Mouse (Mus musculus) small intestine, adult 2 months (tissue): ENCODE data around the gene Sirt4. TPM values are rescaled to one million over a fixed set of nuclear protein-coding genes. Genes with fewer than 3 reads are reported as not detected.
"Not testable (repeated sequence)": the region's sequence is repeated elsewhere in the genome, so short reads cannot be mapped to it uniquely, and the experiment has no call there.

ENCODE experiments used
- H3K27ac ChIP-seq: fragments of 200-500 bp; 2 replicates; pipeline ENCODE4 v1.5.1; 2012; ENCODE audit warnings: low read depth, low read length, control low read depth, inconsistent platforms; ENCODE audit not compliant: insufficient read depth
- H3K27me3 ChIP-seq: fragments of 200-500 bp; 2 replicates; pipeline ENCODE4 v1.6.1; 2012; ENCODE audit warnings: mild to moderate bottlenecking, moderate library complexity, low read length, inconsistent platforms; ENCODE audit not compliant: control insufficient read depth, insufficient read depth
- H3K36me3 ChIP-seq: fragments of 200-500 bp; 2 replicates; pipeline ENCODE4 v1.6.1; 2012; ENCODE audit warnings: mild to moderate bottlenecking, low read length, control low read depth, inconsistent platforms; ENCODE audit not compliant: control insufficient read depth, insufficient read depth
- H3K4me1 ChIP-seq: fragments of 200-500 bp; 2 replicates; pipeline ENCODE4 v1.6.1; 2012; ENCODE audit warnings: low read length, inconsistent platforms, mixed read lengths; ENCODE audit not compliant: control insufficient read depth, insufficient read depth, insufficient read length
- H3K4me3 ChIP-seq: fragments of 200-500 bp; 2 replicates; pipeline ENCODE4 v1.5.1; 2012; ENCODE audit warnings: low read depth, mild to moderate bottlenecking, control low read depth, inconsistent platforms, low read length, moderate library complexity
- CTCF ChIP-seq: fragments of 200-500 bp; IDR thresholded peaks from 2 replicates; pipeline ENCODE4 v1.5.1; 2012; ENCODE audit warnings: low read depth, mild to moderate bottlenecking, control low read depth, inconsistent platforms, low read length, moderate library complexity, mixed read lengths; ENCODE audit not compliant: insufficient replicate concordance, insufficient read length; ENCODE audit errors: extremely low read depth
- POLR2A ChIP-seq: fragments of 200-500 bp; IDR thresholded peaks from 2 replicates; pipeline ENCODE4 v1.6.1; 2012; ENCODE audit warnings: low read depth, mild to moderate bottlenecking, control low read depth, inconsistent platforms, low read length, moderate library complexity
- WGBS: fragments of 180-500 bp; shearing (Covaris S2); methylation state at CpG from one replicate; pipeline ENCODE4 v1.1.7; 2018; 5-methylcytosine and 5-hydroxymethylcytosine counted together
- polyA plus RNA-seq: library from polyadenylated mRNA; depleted of rRNA; stranded (reverse); fragments of >200 nt; gene quantifications from 2 replicates; pipeline ENCODE4 v1.2.3, GENCODE M21; 2012

Sirt4 gene
- polyA plus RNA-seq, 1 experiment = 13.6 TPM

DNA sequence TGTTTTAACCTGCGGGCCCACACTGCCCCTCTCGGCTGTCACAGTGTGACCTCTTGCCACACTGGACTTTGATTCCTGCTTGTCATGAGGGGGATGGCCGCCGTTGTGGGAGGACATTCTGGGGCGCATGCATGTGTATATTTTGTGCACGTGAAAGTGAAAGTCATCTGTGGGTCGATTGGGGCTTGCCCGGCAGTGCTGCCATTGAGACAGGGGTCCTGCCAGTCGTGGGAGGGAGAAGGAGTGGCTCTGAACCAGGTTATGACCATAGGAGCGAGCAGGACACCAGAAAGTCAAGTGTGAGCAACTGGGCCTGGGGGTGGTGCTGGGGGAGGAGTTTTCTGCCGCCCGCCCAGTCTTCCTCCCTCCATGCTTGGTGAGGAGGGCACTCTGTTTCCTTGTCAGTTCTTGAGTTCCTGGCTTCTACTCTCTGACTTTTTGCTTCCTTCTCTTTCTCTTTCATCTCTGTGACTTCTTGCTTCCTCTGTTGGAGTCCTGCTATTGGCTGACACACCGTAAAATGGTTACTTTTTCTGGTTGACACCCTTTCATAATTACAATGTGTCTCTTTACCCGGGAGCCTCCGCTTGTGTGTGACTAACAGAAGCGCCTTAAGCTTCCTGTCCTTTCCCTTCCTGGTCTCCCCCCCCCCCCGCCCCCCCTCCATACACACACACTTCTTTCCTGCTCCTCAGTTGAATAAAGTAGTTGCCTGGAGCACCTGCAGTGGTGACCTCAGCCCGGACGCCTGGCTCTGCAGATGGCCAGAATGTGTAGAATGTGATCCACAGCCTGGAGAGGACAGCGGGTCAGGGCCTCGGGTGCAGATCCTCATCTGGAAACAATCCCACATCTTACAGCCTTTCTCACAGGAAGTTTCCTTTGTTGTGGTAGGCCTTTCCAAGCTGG is 37.3 kb upstream of the Sirt4 start:
- WGBS = 9% methylated on average over 20 of the region's 21 CpGs
- 0 out of 2 replicates have a peak, but pooled peaks have one; percentile 22 for TF ChIP-seq POLR2A
- TF ChIP-seq CTCF = no peak
- peaks cover 4% of the 10 kb centered on the region for H3K36me3 ChIP-seq
- H3K4me3 ChIP-seq = peak overlapping the region; percentile 58
- H3K27ac ChIP-seq = peak overlapping the region; percentile 93
- no peaks in the 10 kb centered on the region for H3K27me3 ChIP-seq
- H3K4me1 ChIP-seq = peaks cover 41% of the 10 kb centered on the region

- WGBS = 46% methylated on average over 21 of the region's 21 CpGs
- TF ChIP-seq POLR2A (no peak), CTCF (no peak)
- H3K4me3 ChIP-seq = peak overlapping the region; percentile 22
- peaks cover 4% of the 10 kb centered on the region for H3K36me3 ChIP-seq
- H3K27ac ChIP-seq = peak overlapping the region; percentile 93
- H3K27me3 ChIP-seq = no peaks in the 10 kb centered on the region
- peaks cover 41% of the 10 kb centered on the region for H3K4me1 ChIP-seq
These were observed 35.9 kb upstream of the Sirt4 start for GRCm38 (mm10) chr5:115520325-115520869.

- H3K27ac ChIP-seq, H3K36me3 ChIP-seq, H3K27me3 ChIP-seq, H3K4me3 ChIP-seq: not testable (repeated sequence)
- peaks cover 44% of the 10 kb centered on the region for H3K4me1 ChIP-seq
- WGBS = 96% methylated on average over 8 of the region's 8 CpGs
These were observed 33.7 kb upstream of the Sirt4 start for GRCm38 (mm10) chr5:115518214-115518613.

DNA sequence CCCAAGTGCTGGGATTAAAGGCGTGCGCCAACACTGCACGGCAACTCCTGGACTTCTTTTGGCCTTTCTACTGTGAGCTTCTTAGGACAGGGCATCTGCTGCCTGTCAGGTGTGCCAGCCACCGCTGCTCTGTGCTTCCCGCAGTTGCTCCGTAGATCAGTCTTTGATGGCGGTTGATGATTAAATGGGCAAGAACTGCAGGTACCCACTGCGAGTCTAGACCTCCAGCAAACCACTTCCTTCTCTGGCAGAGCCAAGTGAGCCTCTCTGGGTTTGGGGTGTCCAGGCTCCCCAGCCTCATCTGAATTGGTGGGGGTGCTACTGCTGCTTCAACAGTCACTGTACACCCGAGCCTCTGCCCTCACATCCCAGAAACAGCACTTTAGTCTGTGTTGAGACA is 33.0 kb upstream of the Sirt4 start:
- peaks cover 4% of the 10 kb centered on the region for H3K36me3 ChIP-seq
- no peaks in the 10 kb centered on the region for H3K27me3 ChIP-seq
- 73% methylated on average over 9 of the region's 9 CpGs for WGBS
- no peak for TF ChIP-seq CTCF
- no peak for TF ChIP-seq POLR2A
- peaks cover 39% of the 10 kb centered on the region for H3K4me1 ChIP-seq
- H3K27ac ChIP-seq = no peak overlapping the region
- H3K4me3 ChIP-seq = no peak overlapping the region

DNA sequence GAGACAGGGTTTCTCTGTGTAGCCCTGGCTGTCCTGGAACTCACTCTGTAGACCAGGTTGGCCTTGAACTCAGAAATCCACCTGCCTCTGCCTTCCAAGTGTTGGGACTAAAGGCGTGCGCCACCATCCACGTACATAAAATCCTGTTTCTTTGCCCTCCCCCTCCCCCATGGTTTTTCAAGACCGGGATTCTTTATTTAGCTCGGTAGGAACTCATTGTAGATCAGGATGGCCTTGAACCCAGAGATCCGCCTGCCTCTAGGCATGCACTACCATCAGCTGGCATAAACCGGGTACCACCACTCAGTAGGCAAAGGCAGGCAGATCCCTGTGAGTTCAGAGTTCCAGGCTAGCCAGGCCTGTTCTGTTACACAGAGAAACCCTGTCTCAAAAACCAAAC is 32.4 kb upstream of the Sirt4 start:
- no peaks in the 10 kb centered on the region for H3K27me3 ChIP-seq
- WGBS = 79% methylated on average over 7 of the region's 7 CpGs
- no peak overlapping the region for H3K4me3 ChIP-seq
- H3K36me3 ChIP-seq = peaks cover 4% of the 10 kb centered on the region
- TF ChIP-seq POLR2A (no peak), CTCF (no peak)
- peaks cover 36% of the 10 kb centered on the region for H3K4me1 ChIP-seq
- H3K27ac ChIP-seq = peak overlapping the region; percentile 86

DNA sequence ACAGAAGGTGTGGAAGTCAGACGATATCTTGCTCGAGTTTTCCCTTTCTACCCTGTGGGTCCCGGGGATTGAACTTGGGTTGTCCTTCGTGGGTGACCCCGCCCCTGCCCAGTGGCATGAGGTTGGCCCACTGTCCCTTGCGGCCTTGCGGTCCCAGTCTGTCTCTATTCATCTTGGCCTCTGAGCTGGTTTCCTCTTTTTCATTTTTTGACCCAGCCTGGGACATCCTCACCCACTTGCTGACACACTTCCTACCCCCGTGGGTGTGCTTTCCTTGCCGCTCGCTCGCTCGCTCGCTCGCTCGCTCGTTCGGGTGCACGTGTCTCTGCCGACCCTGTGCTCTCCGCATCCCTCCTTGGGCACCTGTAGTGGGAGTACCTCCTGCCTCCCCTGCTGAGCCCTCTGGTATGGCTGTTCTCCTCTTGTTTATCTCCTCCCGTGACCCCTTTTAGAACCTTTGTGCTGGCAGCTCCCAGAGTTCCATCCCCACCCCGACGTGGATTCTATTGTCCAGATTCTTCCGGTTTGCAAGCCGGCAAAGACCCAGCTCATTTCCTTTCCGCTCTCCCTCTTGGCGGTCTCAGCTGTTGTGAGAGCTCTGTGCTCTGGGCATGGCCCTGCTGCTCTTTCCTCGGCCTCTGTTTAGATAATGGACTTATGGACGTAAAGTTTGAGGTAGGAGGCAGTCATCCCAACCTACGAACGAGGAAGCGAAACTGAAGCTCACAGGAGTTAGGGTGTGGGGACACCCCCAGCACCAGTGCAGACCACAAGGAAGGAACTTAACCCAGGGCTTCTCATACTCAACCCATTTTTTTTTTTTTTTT is 31.8 kb upstream of the Sirt4 start:
- peaks cover 30% of the 10 kb centered on the region for H3K4me1 ChIP-seq
- TF ChIP-seq POLR2A = no peak
- TF ChIP-seq CTCF = no peak
- H3K27ac ChIP-seq = peak overlapping the region; percentile 86
- no peaks in the 10 kb centered on the region for H3K27me3 ChIP-seq
- H3K4me3 ChIP-seq = peak overlapping the region; percentile 42
- WGBS = 75% methylated on average over 32 of the region's 32 CpGs
- peaks cover 4% of the 10 kb centered on the region for H3K36me3 ChIP-seq
